Mouse (Mus musculus) urinary bladder, postnatal 14 days (tissue): Measurements from ENCODE around the gene Fam110a.

Experiments
- DNase-seq: peaks from one replicate; pipeline ENCODE4 v3.0.0; 2021; ENCODE audit warnings: low spot score

Fam110a gene

GRCm38 (mm10) chr2:151937893-151938292 is 42.1 kb downstream of the Fam110a start:
- DNase-seq, result no peak

DNA sequence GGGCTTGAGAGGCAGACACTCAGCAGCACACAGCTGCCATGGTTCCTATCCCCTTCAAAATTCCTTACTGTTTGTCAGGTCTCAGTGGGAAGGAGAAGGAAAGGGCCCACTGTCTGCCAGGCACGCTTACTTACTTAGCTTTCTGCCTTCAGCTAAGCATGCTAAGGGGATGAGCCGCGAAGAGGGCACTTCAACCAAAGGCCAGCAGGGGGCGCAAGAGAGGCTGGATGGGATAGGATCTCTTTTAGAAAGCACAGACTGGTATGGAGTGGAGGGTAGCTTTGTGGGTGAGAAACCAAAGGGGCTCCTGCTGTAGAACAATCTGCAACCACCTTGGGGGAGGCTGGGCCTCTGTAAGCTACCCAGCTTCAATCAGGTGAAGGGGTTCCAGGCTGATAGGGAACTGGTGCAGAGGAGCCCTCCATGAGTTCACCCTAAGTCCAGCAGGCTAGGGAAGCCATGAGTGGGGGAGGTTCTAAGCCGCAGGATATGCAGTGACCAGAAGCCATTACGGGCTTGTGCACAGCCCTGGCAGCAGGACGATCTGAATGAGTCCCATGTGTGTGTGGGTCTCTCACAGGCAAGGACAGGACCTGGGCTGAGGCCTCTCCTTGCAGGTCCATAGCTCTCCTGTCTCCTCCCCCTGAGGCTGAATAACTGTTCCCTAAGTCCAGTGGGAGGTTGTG is 49.5 kb downstream of the Fam110a start:
- peak; percentile 89 for DNase-seq

DNA sequence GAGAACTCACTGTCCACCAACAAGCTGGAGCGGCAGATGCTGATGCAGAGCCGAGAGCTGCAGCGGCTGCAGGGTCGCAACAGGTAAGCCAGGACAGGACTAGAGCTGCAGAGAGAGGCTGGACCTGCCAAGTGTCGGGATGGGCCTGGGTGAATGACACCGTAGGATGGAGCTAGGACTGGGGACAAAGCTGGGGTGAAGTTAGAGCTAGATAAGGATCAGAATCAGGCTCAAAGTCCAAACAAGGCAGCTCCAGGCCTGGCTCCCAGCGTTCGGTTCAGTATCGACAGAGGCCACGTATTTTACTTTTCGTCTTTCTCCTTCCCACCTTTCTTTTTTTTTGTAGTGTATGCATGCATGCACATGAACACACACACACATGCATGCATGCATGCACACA is 52.9 kb downstream of the Fam110a start:
- DNase-seq, result no peak

- DNase-seq, result no peak
These were observed 54.3 kb downstream of the Fam110a start for GRCm38 (mm10) chr2:151925715-151926114.

GRCm38 (mm10) chr2:151924276-151924675 is 55.7 kb downstream of the Fam110a start:
- no peak for DNase-seq

- DNase-seq, result peak; percentile 65
These were observed 58.4 kb downstream of the Fam110a start for GRCm38 (mm10) chr2:151921596-151921995.

- no peak for DNase-seq
These were observed 59.0 kb downstream of the Fam110a start for GRCm38 (mm10) chr2:151921068-151921467.
